Mouse (Mus musculus): ENCODE measurements around the gene Pparg.

The Pparg gene

DNA sequence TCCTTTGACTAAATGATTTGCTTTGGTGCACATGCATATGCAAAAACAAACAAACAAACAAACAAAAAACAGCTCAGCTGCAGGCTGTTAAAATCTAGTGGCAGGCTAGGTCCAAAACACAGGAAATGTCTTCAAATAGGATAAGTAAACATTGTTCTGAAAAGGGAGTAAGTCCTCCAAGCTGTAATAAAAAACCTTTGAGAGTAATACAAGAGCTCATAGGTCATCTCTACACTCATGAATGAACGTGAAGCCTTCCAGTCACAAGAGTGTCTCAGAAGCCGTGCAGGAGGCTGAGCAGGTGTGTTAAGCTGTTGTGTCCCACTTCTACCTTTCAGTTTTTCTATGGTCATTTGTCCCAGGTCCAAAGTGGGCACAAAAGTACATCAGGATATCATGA, 102.6 kb downstream of the Pparg start:
- DNase-seq (ENCODE audit: inconsistent ontology term), result no peak

DNA sequence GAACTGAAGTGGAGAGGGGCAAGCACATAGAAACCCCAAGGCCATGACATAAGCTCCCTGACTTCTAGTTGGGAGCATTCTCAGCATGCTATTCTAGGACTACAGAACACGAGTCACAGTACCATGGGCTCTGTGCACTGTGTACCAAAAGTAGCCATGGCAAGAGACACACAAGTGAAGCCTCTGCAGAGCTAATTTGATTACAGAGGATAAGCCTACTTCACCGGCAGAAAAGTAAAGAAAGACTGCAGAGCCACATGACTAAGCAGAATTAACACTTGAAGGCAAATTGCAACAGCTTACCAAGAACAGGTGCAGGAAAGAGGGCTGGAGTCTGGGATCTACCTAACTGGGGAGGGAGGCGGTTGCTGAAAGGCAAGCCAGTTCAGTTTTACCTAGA, 103.9 kb downstream of the Pparg start:
- DNase-seq (ENCODE audit: inconsistent ontology term), result no peak

DNA sequence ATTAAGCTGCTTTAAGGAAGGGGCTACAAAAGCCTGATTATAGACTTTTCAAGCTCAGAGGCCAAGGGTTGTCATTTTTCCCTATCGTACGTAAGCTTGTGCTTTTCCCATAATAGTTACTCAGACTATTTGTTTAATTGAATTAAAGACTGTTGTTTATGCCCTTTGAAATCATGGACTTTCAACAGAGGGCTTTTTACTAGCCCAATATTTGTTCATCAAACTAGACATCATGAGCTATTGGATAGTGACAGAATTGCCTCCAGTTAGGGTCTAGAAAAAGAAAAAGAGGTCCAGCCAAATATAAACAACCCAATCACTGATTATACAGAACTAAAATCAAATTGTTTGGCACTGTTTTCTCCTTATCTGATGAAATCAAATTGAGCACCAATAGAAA, 104.7 kb downstream of the Pparg start:
- no peak for DNase-seq (ENCODE audit: inconsistent ontology term)

- no peak for DNase-seq (ENCODE audit: inconsistent ontology term)
Measured at GRCm38 (mm10) chr6:115465876-115466275, 105.1 kb downstream of the Pparg start.

DNA sequence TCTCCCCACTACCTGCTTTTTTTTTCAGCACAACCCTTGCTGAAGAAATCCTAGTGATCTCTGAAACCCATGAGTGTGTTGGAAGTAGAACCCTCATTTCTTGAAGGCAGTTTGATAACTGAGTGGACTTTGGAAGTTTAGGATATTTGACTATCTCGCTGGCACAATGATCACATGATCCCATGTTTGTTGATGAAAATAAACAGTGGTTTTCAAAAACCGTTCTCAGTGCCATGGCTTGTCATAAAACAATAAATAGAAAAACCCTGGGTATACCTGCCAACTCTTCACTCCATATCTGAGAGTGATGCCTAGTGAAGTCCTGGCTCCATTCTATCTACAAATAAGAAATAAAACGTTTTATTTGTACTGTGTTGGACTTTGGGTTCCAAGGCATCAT, 105.8 kb downstream of the Pparg start:
- no peak for DNase-seq (ENCODE audit: inconsistent ontology term)

DNA sequence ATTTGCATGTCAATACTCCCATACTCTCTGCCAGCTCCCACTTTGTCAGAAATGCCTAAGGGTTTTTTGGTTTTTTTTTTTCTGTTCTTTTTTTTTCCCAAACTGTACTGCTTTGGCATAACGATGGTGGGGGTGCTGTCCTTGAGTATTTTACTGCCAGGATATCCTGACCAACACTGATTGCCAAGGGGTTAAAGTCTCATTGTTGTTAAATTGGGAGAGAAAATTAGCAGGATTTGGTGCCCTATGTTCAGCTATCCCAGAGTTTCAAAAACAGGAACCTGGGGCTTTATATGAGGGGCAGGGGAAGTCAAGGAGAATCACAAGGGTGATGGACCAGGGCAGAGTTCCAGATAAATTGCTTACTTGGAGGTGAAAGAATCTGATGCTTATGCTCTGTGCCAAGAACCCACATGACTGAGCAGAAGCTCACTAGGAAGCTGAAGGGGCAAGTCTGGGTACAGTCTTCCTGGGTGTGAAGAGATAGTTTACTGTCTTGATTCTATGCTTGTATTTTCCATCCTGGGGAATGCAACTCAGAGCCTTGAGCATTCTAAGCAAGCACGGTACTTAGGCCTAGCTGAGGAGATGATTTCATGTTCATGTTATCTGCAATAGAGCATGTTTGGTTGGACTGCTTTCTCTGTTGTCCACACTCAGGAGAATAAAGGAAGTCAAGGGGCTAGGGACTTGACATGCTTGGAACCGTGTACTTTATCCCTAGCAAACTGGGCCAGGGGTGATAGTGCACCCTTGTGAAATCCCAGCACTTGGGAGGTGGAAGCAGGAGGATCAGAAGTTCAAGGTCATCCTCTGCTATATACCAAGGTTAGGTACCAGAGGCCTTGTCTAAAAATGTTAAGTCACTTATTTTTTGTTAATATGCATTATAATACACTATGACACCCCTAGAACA, 109.2 kb downstream of the Pparg start:
- peak; percentile 36 for DNase-seq (ENCODE audit: inconsistent ontology term)

DNA sequence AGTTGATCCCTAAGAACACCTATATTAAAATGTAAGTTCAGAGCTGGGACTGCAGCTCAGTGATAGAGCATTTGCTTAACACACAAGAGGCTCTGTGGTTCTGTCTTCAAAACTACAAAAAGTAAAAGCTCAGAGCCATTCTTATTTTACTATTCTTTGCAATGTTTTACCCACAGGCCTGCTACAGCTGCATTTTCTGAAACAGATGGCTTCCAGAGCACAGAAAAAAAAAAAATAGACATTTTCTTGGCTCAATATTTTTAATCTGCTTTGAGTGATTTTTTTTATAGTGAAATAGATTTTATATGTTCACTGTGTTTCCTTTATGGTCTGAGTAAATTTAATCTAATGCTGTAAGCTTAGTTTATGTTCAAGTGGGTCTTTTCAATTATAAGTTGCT, 111.2 kb downstream of the Pparg start:
- no peak for DNase-seq (ENCODE audit: inconsistent ontology term)

GRCm38 (mm10) chr6:115477081-115477695, 116.4 kb downstream of the Pparg start:
- no peak for DNase-seq (ENCODE audit: inconsistent ontology term)

GRCm38 (mm10) chr6:115479963-115480321, 119.2 kb downstream of the Pparg start:
- DNase-seq (ENCODE audit: inconsistent ontology term), result peak; percentile 38

DNA sequence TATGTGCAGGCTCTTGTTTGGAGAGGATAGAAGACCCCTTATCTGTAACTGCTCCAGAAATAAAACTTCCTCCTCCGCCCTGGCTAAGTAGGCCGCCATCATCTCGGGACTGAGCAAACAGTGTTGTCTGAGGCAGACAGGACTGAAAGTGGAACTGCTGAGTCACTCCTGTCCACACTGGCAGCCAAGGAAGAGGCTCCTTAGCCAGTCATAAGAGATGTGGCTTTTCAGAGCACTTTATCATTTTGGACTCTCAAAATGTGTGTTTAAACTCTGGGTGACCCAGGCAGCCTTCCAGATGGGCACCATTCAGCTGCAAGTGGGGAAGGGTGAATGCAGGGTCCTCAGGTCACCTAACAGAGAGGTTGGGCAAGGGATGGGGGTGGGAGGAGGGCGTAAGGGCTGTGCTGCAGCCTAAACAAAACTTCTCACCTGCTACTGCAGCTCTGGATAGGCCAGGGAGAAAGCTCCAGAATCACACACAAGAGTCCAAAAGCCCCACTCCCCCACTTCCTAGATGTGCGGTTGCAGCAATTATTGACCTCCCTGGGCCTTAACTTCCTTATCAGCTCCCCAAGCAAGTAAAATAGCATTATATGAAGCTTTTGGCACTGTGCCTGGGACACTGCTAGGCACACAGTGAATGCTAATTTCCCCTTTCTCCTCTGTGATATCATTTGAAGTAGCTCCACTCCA, 119.7 kb downstream of the Pparg start:
- no peak for DNase-seq (ENCODE audit: inconsistent ontology term)

DNA sequence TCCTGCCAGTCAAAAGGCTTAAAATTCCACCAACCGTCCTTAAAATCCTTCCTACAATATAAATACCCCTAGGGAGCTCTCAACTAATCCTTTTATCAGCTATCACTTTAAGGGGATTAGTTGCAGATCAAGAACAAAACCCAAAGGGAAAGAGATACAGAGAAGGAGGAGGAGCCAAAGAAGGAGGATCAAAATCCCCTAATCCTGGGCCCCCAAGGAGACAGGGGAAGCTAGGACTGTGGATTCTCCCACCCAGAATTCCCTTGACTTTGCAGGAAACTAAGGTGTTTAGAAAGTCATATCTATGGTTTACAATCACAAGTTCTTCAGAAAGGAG, 120.2 kb downstream of the Pparg start:
- no peak for DNase-seq (ENCODE audit: inconsistent ontology term)

DNA sequence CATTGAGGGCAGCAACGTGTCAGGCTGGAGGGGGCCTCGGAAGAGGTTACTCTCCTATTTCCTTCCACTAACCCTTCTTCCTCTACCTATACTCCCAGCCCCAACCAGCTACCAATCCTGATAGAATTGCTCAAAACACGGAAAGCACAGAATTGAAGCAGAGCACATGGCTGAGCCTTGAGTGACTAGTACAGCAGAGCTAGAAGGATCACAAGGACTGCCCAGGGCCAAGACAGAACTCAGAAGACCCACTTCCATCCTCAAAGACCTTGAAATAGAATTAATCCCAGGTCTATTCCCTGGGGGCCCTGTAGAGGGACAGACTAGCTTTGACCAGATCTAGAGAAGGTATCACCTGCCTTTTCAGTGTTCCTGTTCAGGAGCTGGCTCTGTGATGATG, 120.9 kb downstream of the Pparg start:
- no peak for DNase-seq (ENCODE audit: inconsistent ontology term)

DNA sequence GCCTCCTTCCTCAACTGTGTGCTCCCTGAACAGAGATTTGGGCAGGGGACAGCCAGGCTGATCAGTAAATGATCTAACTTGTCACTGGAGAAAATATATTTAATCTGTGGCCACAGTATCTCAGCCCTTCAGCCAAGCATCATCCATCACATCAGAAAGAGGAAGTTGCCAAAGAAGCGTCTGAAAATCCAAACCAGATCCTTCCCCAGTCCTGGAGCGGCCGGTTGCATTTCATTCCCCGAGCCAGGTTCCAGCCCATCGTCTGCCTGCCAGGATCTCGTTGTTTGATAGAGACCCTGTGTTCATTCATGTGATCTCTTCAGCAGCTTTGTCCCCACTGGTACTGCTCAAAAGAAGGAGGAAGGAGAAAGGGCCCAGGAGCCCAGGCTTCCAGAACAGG, 124.9 kb downstream of the Pparg start:
- DNase-seq (ENCODE audit: inconsistent ontology term), result no peak

DNA sequence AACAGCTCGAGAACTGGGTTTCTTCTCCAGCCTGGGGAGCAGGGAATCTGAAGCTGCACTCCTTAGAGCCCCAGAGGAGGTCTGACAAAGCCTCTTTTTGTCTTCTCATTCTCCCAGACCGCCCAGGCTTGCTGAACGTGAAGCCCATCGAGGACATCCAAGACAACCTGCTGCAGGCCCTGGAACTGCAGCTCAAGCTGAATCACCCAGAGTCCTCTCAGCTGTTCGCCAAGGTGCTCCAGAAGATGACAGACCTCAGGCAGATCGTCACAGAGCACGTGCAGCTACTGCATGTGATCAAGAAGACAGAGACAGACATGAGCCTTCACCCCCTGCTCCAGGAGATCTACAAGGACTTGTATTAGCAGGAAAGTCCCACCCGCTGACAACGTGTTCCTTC, 129.1 kb downstream of the Pparg start:
- DNase-seq (ENCODE audit: inconsistent ontology term), result no peak

DNA sequence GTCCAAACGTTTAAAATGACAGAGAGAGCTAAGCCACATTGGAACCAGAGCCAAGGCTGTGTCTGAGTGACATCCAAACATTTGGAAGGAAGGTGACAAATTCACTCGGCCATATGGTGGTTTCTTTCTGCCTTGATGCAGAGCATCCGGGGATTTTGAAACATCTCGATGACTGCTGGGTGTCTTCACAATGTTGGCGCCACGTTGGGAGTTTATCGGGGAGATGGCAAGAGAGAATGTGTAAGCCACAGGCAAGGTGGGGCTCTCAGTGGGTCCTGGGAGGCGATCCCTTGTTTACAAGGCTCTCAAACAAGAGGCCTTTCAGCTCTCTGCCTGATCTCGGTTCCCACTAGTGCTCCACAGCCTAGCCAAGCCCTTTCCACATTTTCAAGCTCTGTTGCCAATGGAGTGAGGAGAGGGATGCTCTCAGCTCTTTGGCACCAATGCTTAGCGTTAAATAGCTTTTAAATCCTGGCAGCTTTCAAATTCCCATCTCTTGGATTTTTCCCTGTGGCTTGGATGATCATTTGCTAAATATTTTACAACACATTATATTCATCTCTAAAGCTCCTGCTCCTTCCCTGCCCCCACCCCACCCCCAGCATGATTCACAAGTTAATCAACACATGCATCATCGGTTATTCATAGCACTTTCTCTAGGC, 132.3 kb downstream of the Pparg start:
- peak; percentile 85 for DNase-seq (ENCODE audit: inconsistent ontology term)

GRCm38 (mm10) chr6:115493824-115494223, 133.1 kb downstream of the Pparg start:
- DNase-seq (ENCODE audit: inconsistent ontology term), result peak; percentile 55

DNA sequence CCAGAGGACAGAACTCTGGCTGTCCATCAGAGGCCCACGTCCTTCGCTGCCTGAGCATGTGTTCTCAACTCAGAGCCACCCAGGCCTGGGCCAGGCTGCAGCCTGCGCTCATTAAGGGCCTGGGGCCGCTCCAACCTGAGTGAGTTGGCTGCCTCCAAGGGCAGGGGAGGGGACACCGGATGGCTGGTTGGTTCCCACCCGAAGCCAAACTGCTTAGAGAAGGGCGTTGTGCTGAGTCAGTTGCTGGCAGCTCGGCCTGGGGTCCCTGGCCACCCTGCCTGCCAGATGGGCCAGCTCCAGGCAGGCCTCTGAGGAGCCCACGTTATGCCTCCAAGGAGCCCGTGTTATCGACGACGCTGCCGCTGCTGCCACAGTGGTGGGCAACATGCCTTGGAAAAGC, 138.8 kb downstream of the Pparg start:
- peak; percentile 63 for DNase-seq (ENCODE audit: inconsistent ontology term)

GRCm38 (mm10) chr6:115500234-115500633, 139.5 kb downstream of the Pparg start:
- DNase-seq (ENCODE audit: inconsistent ontology term), result no peak

DNA sequence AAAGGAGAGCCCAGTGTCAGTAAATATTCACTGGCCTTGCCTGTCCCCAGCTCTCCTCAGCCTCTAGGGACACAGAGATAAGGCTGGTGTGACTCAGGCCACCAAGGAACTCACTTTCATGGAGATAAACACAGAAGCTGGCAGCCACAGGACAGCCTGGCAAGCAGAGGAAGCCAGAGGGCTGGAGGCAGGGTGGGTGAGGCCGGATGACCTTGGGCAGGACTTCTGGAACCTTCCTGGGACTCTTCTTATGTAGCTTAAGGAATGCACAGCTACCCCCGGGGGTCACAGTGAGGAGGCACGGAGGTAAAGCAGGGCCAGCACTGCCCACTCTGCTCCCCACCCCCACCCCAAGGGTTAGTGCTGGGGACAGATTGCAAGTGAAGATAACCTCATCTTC, 140.4 kb downstream of the Pparg start:
- DNase-seq (ENCODE audit: inconsistent ontology term), result no peak

DNA sequence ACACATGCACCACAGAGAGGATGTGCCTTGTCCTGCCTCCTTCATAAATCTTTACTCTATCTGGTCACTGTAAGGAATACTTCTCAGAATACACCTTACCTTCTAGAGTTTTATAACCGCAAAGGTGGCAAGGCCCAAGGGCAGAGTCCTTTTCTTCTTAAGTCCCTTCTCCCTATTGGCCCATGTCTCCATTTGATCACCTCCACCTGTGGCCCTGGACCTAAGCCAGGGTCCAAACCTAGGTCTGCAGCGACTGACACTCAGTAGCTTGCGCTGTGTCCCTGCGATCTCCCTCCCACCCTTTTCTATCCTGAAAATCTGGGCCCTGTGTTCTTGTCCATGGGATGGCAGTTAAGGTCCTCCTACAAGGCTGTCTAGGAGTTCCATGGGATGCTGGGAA, 142.3 kb downstream of the Pparg start:
- DNase-seq (ENCODE audit: inconsistent ontology term), result no peak

GRCm38 (mm10) chr6:115503549-115504159, 142.9 kb downstream of the Pparg start:
- no peak for DNase-seq (ENCODE audit: inconsistent ontology term)

DNA sequence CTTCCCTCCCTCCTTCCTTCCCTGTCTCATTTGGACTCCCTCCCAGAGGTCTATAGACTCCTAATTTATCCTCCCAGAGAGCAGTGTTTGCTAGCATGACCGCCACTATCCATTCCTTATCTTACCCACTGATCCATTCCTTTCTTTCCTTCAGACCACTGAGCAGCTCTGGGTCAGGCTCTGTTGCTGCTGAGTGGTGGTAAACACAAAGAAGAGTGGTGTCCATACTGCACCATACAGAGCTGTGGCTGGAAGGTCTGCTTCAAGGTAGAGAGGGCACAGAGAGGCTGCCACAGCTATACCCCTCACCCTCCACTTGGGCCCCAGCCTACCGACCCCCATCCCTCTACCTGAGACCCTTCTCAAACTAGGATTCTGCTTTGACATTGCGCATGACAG, 143.4 kb downstream of the Pparg start:
- DNase-seq (ENCODE audit: inconsistent ontology term), result no peak
